Mouse (Mus musculus): Measurements from ENCODE around the gene Dnajc7.

Gene Dnajc7

GRCm38 (mm10) chr11:100619982-100620381 is at the start of gene Dnajc7:
TSS of gene Dnajc7 (minus strand) at chr11:100620168.
- no peak for DNase-seq (ENCODE audit: low read depth)

GRCm38 (mm10) chr11:100659806-100660205 is 39.8 kb upstream of the Dnajc7 start:
- DNase-seq (ENCODE audit: low read depth): no peak

GRCm38 (mm10) chr11:100656458-100656857 is 36.5 kb upstream of the Dnajc7 start:
- no peak for DNase-seq (ENCODE audit: low read depth)

GRCm38 (mm10) chr11:100655589-100655988 is 35.6 kb upstream of the Dnajc7 start:
- DNase-seq (ENCODE audit: low read depth): peak; percentile 21

GRCm38 (mm10) chr11:100651748-100652147 is 31.8 kb upstream of the Dnajc7 start:
- no peak for DNase-seq (ENCODE audit: low read depth)

DNA sequence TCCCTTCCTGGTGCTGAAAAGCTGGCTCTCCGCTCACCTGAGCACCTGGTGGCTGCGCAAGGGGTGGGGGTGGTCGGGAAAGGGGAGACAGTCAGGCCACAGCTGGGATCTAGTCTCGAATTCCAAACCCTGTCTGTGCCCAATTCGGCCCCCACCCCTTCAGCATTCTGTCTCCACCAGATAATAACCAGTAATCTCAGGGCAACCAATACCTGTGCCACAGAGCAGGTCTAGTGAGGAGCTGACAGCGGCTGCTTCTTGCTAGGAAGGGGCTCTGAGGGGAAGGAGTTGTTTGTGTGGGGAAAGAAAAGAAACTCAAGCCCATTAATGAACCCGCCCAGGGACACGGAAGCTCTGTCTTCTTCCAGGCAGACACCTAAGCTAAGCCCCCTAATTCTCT is 31.2 kb upstream of the Dnajc7 start:
- DNase-seq (ENCODE audit: low read depth): no peak

- DNase-seq (ENCODE audit: low read depth): no peak
These were observed 28.4 kb upstream of the Dnajc7 start for GRCm38 (mm10) chr11:100648405-100648804.

- DNase-seq (ENCODE audit: low read depth): peak; percentile 65
These were observed 26.3 kb upstream of the Dnajc7 start for GRCm38 (mm10) chr11:100646265-100646664.

- peak; percentile 24 for DNase-seq (ENCODE audit: low read depth)
These were observed 23.9 kb upstream of the Dnajc7 start for GRCm38 (mm10) chr11:100643612-100644575.

GRCm38 (mm10) chr11:100640159-100640906 is 20.4 kb upstream of the Dnajc7 start:
- no peak for DNase-seq (ENCODE audit: low read depth)

- DNase-seq (ENCODE audit: low read depth): no peak
These were observed 14.6 kb upstream of the Dnajc7 start for GRCm38 (mm10) chr11:100634530-100634929.

- no peak for DNase-seq (ENCODE audit: low read depth)
These were observed 8.9 kb upstream of the Dnajc7 start for GRCm38 (mm10) chr11:100628862-100629352.

DNA sequence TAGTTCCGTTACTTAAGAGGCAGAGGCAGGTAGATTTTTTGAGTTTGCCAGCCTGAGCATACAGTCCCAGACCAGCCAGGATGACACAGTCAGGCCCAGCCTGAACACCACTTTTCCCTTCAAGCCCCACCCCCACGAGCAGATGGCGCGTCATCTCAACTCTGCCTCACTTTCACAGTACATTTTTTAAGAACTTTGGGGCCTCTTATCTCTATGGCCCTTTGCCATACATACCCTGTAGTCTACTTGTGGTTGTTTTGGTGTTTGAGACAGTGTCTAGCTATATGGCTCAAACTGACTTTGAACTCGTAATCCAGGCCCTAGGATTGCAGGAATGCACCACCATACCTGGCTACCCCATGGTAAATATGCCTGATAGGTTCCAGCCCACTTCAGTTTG is 8.1 kb upstream of the Dnajc7 start:
- DNase-seq (ENCODE audit: low read depth): no peak

DNA sequence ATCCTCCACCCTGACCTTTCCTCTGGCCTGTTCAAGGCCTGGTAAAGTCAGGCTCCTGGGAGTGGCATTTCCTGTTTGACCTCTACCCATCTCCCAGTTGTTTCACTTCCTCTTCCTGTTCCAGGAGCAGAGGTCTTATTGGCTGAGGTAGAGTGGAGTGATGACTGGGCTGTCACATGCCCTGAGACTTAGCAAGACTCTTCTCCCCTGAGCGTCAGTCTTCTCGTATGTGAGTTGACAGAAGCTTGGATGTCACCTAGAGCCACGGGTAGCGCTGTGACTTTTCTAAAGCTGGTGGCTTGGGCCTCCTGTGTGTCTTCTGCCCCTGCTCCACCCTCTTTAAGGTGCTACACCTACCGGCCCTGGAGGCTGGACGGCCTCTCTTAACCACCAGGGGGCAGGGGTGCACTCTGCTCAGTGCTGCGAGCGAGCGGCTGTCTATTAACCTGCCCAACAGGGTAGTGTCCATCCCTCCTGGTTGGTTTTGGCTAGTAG is 6.8 kb upstream of the Dnajc7 start:
- peak; percentile 76 for DNase-seq (ENCODE audit: low read depth)

- no peak for DNase-seq (ENCODE audit: low read depth)
These were observed 6.1 kb upstream of the Dnajc7 start for GRCm38 (mm10) chr11:100625754-100626700.

- peak; percentile 49 for DNase-seq (ENCODE audit: low read depth)
These were observed 3.9 kb upstream of the Dnajc7 start for GRCm38 (mm10) chr11:100623867-100624266.

- peak; percentile 96 for DNase-seq (ENCODE audit: low read depth)
These were observed 2.7 kb upstream of the Dnajc7 start for GRCm38 (mm10) chr11:100622714-100623113.

- peak; percentile 98 for DNase-seq (ENCODE audit: low read depth)
These were observed 438 bp downstream of the Dnajc7 start for GRCm38 (mm10) chr11:100619485-100619975.

GRCm38 (mm10) chr11:100618761-100619484 is 1.0 kb downstream of the Dnajc7 start, which contains the start of gene Nkiras2:
TSS of gene Nkiras2 (plus strand) at chr11:100619244.
- peak; percentile 62 for DNase-seq (ENCODE audit: low read depth)

- no peak for DNase-seq (ENCODE audit: low read depth)
These were observed 2.5 kb downstream of the Dnajc7 start for GRCm38 (mm10) chr11:100617480-100617879.
